Mouse (Mus musculus): ENCODE measurements around the gene Traf4. TPM values are rescaled to one million over a fixed set of nuclear protein-coding genes. Genes with fewer than 3 reads are reported as not detected.

Traf4 gene
- polyA plus RNA-seq, 1 experiment from 2014 or later, result 56.5 TPM

GRCm38 (mm10) chr11:78202372-78202771, 37.0 kb upstream of the Traf4 start:
- Histone ChIP-seq H3K4me3 (ENCODE audit: low read depth, low read length) (no peak overlapping the region), H3K4me1 (ENCODE audit: control insufficient read depth, insufficient read depth, low read length) (peaks cover 10% of the 10 kb centered on the region; the same call in 1 of the 2 replicates), H3K36me3 (ENCODE audit: control insufficient read depth, insufficient read depth, low read length) (peaks cover 19% of the 10 kb centered on the region), H3K9ac (replicated peaks; ENCODE audit: low read depth, low read length) (no peak overlapping the region), H3K27ac (ENCODE audit: low read depth, low read length) (no peak overlapping the region), H3K9me3 (ENCODE audit: control insufficient read depth, low read length) (no peaks in the 10 kb centered on the region), H3K4me2 (ENCODE audit: low read depth, low read length) (no peak overlapping the region), H3K27me3 (ENCODE audit: control insufficient read depth, insufficient read depth, low read length) (no peaks in the 10 kb centered on the region)
- ATAC-seq (ENCODE audit: low read depth), result no peak
- 90% methylated on average over 3 of the region's 3 CpGs for WGBS

DNA sequence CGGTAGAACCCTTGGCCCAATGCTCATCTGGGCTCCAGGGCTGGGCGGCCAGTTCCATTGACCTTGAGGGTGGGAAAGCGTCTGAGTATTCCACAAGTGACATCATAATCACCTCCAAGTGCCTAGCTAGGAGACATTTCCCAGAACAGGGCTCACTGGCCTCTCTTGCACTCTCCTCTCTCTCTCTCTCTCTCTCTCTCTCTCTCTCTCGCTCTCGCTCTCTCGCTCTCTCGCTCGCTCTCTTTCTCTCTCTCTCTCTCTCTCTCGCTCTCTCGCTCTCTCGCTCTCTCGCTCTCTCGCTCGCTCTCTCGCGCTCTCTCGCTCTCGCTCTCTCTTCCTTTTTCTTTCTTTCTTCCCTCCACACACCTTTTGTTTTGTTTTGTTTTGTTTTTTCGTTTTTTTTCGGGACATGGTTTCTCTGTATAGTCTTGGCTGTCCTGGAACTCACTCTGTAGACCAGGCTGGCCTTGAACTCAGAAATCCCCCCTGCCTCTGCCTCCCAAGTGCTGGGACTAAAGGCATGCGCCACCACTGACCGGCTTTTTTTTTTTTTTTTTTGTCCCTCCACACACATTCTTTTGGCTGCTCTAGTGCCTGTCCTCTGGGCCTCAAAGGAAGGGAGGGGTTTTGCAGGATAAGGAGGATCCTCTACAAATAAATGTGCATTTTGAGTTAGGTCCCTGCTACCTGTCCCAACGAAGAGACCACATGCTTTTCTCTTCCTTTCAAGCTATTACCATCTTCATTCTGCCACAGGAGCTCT, 29.9 kb upstream of the Traf4 start:
- 68% methylated on average over 23 of the region's 23 CpGs for WGBS
- ATAC-seq (ENCODE audit: low read depth), result no peak
- no peak overlapping the region for H3K9ac ChIP-seq (replicated peaks; ENCODE audit: low read depth, low read length)

GRCm38 (mm10) chr11:78194411-78195100, 29.2 kb upstream of the Traf4 start:
- 7% methylated on average over 30 of the region's 30 CpGs for WGBS
- Histone ChIP-seq H3K4me2 (ENCODE audit: low read depth, low read length) (peak overlapping the region; percentile 28), H3K4me3 (ENCODE audit: low read depth, low read length) (peak overlapping the region; percentile 18), H3K9me3 (ENCODE audit: control insufficient read depth, low read length) (no peaks in the 10 kb centered on the region), H3K27me3 (ENCODE audit: control insufficient read depth, insufficient read depth, low read length) (no peaks in the 10 kb centered on the region), H3K27ac (ENCODE audit: low read depth, low read length) (no peak overlapping the region), H3K9ac (replicated peaks; ENCODE audit: low read depth, low read length) (no peak overlapping the region), H3K36me3 (ENCODE audit: control insufficient read depth, insufficient read depth, low read length) (peaks cover 12% of the 10 kb centered on the region; the same call in 1 of the 2 replicates), H3K4me1 (ENCODE audit: control insufficient read depth, insufficient read depth, low read length) (peaks cover 4% of the 10 kb centered on the region; the same call in 1 of the 2 replicates)
- peak; percentile 32; the same call in 1 of the 2 replicates for ATAC-seq (ENCODE audit: low read depth)

More for the DNA sequence above, 29.9 kb upstream of the Traf4 start:
- Histone ChIP-seq H3K27me3 (ENCODE audit: control insufficient read depth, insufficient read depth, low read length) (no peaks in the 10 kb centered on the region), H3K4me3 (ENCODE audit: low read depth, low read length) (peak overlapping the region; percentile 18), H3K4me2 (ENCODE audit: low read depth, low read length) (peak overlapping the region; percentile 28), H3K36me3 (ENCODE audit: control insufficient read depth, insufficient read depth, low read length) (peaks cover 12% of the 10 kb centered on the region; the same call in 1 of the 2 replicates), H3K27ac (ENCODE audit: low read depth, low read length) (no peak overlapping the region), H3K9me3 (ENCODE audit: control insufficient read depth, low read length) (no peaks in the 10 kb centered on the region), H3K4me1 (ENCODE audit: control insufficient read depth, insufficient read depth, low read length) (no peaks in the 10 kb centered on the region; the same call in 1 of the 2 replicates)

DNA sequence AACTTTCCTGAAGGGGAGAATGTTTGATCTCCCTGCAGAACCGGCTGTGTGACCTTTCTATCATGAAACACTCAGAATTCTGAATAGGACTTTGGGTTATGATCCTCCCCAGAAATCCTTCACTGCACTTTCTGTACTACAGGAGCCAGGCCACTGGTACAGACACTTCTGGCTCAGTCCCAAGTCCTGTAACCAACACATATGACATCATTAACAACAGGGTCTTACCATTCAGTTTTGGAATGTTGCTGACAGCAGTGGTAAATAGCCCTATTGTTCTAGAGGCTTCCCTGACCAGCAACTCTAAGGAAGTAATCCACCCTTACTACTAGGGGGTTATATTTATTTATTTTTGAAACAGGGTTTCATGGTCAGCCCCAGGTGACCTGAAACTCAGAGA, 27.7 kb upstream of the Traf4 start, which contains the start of gene Proca1:
TSS of gene Proca1 (plus strand) at position 280 of the 400 bp plus-strand sequence.
- WGBS, result 88% methylated on average over 1 of the region's 1 CpGs
- ATAC-seq (ENCODE audit: low read depth), result no peak
- no peak within 1 kb of the TSS for H3K9ac ChIP-seq (replicated peaks; ENCODE audit: low read depth, low read length)
- H3K27ac ChIP-seq (ENCODE audit: low read depth, low read length), result no peak within 1 kb of the TSS
- H3K4me3 ChIP-seq (ENCODE audit: low read depth, low read length), result no peak within 1 kb of the TSS
- H3K4me1 ChIP-seq (ENCODE audit: control insufficient read depth, insufficient read depth, low read length), result peaks cover 4% of the 10 kb centered on the region; the same call in 1 of the 2 replicates
- no peaks in the 10 kb centered on the region for H3K27me3 ChIP-seq (ENCODE audit: control insufficient read depth, insufficient read depth, low read length)
- H3K4me2 ChIP-seq (ENCODE audit: low read depth, low read length), result peak within 1 kb of the TSS; percentile 28; the same call in 1 of the 2 replicates
- no peaks in the 10 kb centered on the region for H3K9me3 ChIP-seq (ENCODE audit: control insufficient read depth, low read length)
- H3K36me3 ChIP-seq (ENCODE audit: control insufficient read depth, insufficient read depth, low read length), result peaks cover 12% of the 10 kb centered on the region; the same call in 1 of the 2 replicates

DNA sequence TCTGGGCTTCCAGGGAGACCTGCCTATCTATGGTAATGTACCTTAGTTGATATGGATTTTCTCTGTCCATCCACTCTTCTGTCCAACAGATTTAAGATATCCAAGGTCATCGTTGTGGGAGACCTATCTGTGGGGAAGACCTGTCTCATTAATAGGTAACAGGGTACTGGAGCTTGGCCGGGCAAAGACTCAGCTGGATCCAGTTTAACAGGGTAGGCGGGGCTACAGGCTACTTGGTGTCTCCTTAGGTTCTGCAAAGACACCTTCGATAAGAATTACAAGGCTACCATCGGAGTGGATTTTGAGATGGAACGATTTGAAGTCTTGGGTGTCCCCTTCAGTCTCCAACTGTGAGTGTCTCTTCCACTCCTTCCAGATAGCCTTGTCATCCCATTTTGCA, 24.7 kb upstream of the Traf4 start:
- Histone ChIP-seq H3K27ac (ENCODE audit: low read depth, low read length) (peak overlapping the region; percentile 94), H3K36me3 (ENCODE audit: control insufficient read depth, insufficient read depth, low read length) (peaks cover 12% of the 10 kb centered on the region; the same call in 1 of the 2 replicates), H3K4me3 (ENCODE audit: low read depth, low read length) (peak overlapping the region; percentile 69), H3K9ac (replicated peaks; ENCODE audit: low read depth, low read length) (no peak overlapping the region), H3K9me3 (ENCODE audit: control insufficient read depth, low read length) (no peaks in the 10 kb centered on the region), H3K4me2 (ENCODE audit: low read depth, low read length) (peak overlapping the region; percentile 42), H3K27me3 (ENCODE audit: control insufficient read depth, insufficient read depth, low read length) (no peaks in the 10 kb centered on the region), H3K4me1 (ENCODE audit: control insufficient read depth, insufficient read depth, low read length) (peaks cover 4% of the 10 kb centered on the region; the same call in 1 of the 2 replicates)
- WGBS, result 75% methylated on average over 6 of the region's 6 CpGs
- no peak for ATAC-seq (ENCODE audit: low read depth)

- H3K27me3 ChIP-seq (ENCODE audit: control insufficient read depth, insufficient read depth, low read length), result no peaks in the 10 kb centered on the region
- peak overlapping the region; percentile 69 for H3K4me3 ChIP-seq (ENCODE audit: low read depth, low read length)
- H3K9ac ChIP-seq (replicated peaks; ENCODE audit: low read depth, low read length), result peak overlapping the region; percentile 84
- H3K4me1 ChIP-seq (ENCODE audit: control insufficient read depth, insufficient read depth, low read length), result peaks cover 4% of the 10 kb centered on the region; the same call in 1 of the 2 replicates
- H3K9me3 ChIP-seq (ENCODE audit: control insufficient read depth, low read length), result no peaks in the 10 kb centered on the region
- ATAC-seq (ENCODE audit: low read depth), result peak; percentile 85
- H3K27ac ChIP-seq (ENCODE audit: low read depth, low read length), result peak overlapping the region; percentile 94
- H3K36me3 ChIP-seq (ENCODE audit: control insufficient read depth, insufficient read depth, low read length), result peaks cover 12% of the 10 kb centered on the region; the same call in 1 of the 2 replicates
- peak overlapping the region; percentile 42 for H3K4me2 ChIP-seq (ENCODE audit: low read depth, low read length)
- under 1% methylated on average over 40 of the region's 42 CpGs for WGBS
Observed at GRCm38 (mm10) chr11:78189234-78190040, 24.0 kb upstream of the Traf4 start.

DNA sequence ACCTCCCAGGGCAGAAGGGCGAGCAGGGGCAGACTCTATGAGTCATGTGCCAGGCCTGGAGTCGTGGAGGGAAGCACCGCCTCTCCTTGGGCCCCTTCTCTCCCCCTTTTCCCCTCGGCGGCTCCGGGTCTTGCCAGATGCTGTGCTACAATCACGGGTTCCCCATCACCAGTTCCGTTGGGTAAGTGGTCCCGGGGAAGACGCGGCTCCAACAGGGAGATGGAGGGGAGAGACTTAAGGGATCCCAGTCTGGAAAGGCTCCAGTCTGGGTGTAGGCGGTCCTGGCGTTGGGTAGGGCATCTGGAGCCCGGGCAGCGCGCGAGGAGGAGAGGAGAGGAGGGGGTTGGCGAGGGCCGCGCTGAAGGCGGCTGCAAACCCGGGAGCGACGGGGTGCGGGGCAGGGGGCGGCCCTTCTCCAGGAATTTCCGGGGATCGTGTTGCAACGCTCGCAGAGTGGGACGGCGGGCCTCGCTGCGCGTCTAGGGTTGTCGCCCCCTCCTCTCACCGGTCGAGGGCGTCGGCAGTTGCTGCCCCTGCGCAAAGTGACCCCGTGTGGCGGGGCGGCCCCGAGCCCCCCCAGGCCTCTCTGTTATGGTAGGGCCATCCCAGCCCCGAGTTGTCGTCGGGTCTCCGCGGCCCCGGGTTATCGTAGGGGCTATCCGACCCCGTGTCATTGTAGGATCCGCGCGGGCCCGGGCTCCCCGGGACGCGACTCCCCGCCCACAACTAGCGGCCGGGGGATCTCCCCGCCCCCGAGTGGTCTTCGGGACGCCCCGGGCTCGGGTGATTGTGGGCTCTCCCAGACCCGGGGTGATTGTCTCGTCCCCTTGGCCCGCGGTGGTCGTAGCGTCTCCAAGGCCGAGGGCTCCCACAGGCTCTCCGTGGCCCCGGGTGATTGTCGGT, 23.2 kb upstream of the Traf4 start, which contains the start of gene Rab34:
TSS of gene Rab34 (plus strand) at position 100 of the 903 bp plus-strand sequence.
- Histone ChIP-seq H3K4me3 (ENCODE audit: low read depth, low read length) (peak within 1 kb of the TSS; percentile 69), H3K36me3 (ENCODE audit: control insufficient read depth, insufficient read depth, low read length) (peaks cover 12% of the 10 kb centered on the region; the same call in 1 of the 2 replicates), H3K27ac (ENCODE audit: low read depth, low read length) (peak within 1 kb of the TSS; percentile 94), H3K4me2 (ENCODE audit: low read depth, low read length) (peak within 1 kb of the TSS; percentile 42), H3K4me1 (ENCODE audit: control insufficient read depth, insufficient read depth, low read length) (peaks cover 4% of the 10 kb centered on the region; the same call in 1 of the 2 replicates), H3K9ac (replicated peaks; ENCODE audit: low read depth, low read length) (peak within 1 kb of the TSS; percentile 84), H3K9me3 (ENCODE audit: control insufficient read depth, low read length) (no peaks in the 10 kb centered on the region), H3K27me3 (ENCODE audit: control insufficient read depth, insufficient read depth, low read length) (no peaks in the 10 kb centered on the region)
- under 1% methylated on average over 66 of the region's 80 CpGs for WGBS
- ATAC-seq (ENCODE audit: low read depth), result peak; percentile 80
